ENCODE assay signal across 12 mouse cellular contexts in the genomic region with DNA sequence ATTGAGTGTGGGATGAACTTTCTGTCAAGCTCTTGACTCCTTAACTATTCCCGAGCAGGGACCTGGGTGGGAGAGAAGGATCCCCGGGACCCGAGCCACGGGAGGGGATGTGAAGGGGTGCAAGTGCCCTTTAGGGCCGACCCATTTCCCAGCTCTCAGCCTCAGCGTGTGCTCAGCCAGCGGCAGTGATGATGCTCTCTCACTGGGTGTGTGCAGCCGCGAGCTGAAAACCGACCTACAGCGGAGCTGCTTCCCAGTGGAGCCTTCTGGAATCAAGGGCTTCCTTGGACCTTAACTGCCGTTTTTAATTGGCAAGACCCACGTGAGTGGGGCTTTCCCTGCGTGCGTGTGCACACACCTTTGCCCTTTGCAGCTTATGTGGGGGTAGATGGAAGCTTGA. TPM values are rescaled to one million over a fixed set of nuclear protein-coding genes. Genes with fewer than 3 reads are reported as not detected.
DNase-seq lines count a peak whose midpoint lies in the region; ATAC-seq and TF ChIP-seq lines count a peak whose summit lies in the region.
"Had no signal": no experiment of that assay in that cellular context is flagged by ENCODE, and none has a peak within 500 bp of the region (broad histone marks: within the 10 kb centered on the region; RNA-seq: fewer than 3 reads in every experiment).

No protein-coding gene starts in this region.

- H3K4me3 ChIP-seq in kidney, adult 2 months (ENCODE audit: insufficient read depth, low read depth, low read length): peak overlapping the region; percentile 7; the same call in 1 of the 2 replicates
- H3K4me3 ChIP-seq in midbrain, embryonic 11.5 days (ENCODE audit: low read depth, low read length): no peak overlapping the region
- H3K4me3 ChIP-seq in midbrain, embryonic 10.5 days: no peak overlapping the region
- H3K4me3 ChIP-seq in embryonic facial prominence, embryonic 13.5 days: no peak overlapping the region
- H3K4me3 ChIP-seq in liver, postnatal 0 days (ENCODE audit: low read depth, low read length): no peak overlapping the region
- H3K4me3 ChIP-seq: forebrain, embryonic 12.5 days; liver, embryonic 13.5 days; myocyte had no signal

- no peak for TF ChIP-seq EP300 in liver, postnatal 0 days (IDR thresholded peaks at IDR 0.05; ENCODE audit: low read depth)

- WGBS in kidney, adult 2 months: 44% methylated on average over 15 of the region's 15 CpGs
- 80% methylated on average over 15 of the region's 15 CpGs for WGBS in midbrain, embryonic 11.5 days
- WGBS in midbrain, embryonic 10.5 days: 87% methylated on average over 15 of the region's 15 CpGs
- WGBS in embryonic facial prominence, embryonic 13.5 days: 76% methylated on average over 15 of the region's 15 CpGs
- 68% methylated on average over 15 of the region's 15 CpGs for WGBS in liver, postnatal 0 days (ENCODE audit: insufficient replicate concordance)

- H3K4me2 ChIP-seq in midbrain, embryonic 11.5 days: no peak overlapping the region
- peak overlapping the region; percentile 7 for H3K4me2 ChIP-seq in embryonic facial prominence, embryonic 13.5 days
- no peak overlapping the region for H3K4me2 ChIP-seq in liver, postnatal 0 days (ENCODE audit: low read depth, low read length)
- H3K4me2 ChIP-seq: forebrain, embryonic 12.5 days; liver, embryonic 13.5 days had no signal

- H3K9me3 ChIP-seq in midbrain, embryonic 11.5 days (ENCODE audit: control insufficient read depth, low read length): no peaks in the 10 kb centered on the region
- H3K9me3 ChIP-seq in midbrain, embryonic 10.5 days (replicated peaks): no peaks in the 10 kb centered on the region
- no peaks in the 10 kb centered on the region for H3K9me3 ChIP-seq in embryonic facial prominence, embryonic 13.5 days
- H3K9me3 ChIP-seq in liver, postnatal 0 days (ENCODE audit: low read length): no peaks in the 10 kb centered on the region
- H3K9me3 ChIP-seq: forebrain, embryonic 12.5 days; G1E; liver, embryonic 13.5 days had no signal

- no peak overlapping the region for H3K9ac ChIP-seq in midbrain, embryonic 11.5 days (ENCODE audit: low read length)
- H3K9ac ChIP-seq in embryonic facial prominence, embryonic 13.5 days: no peak overlapping the region
- H3K9ac ChIP-seq in liver, postnatal 0 days (replicated peaks): no peak overlapping the region
- H3K9ac ChIP-seq: forebrain, embryonic 12.5 days; liver, embryonic 13.5 days had no signal

- H3K4me1 ChIP-seq in kidney, adult 2 months (ENCODE audit: control insufficient read depth, insufficient read depth, low read length): no peaks in the 10 kb centered on the region
- no peaks in the 10 kb centered on the region for H3K4me1 ChIP-seq in midbrain, embryonic 11.5 days (ENCODE audit: control insufficient read depth, insufficient read depth, low read length)
- H3K4me1 ChIP-seq in midbrain, embryonic 10.5 days: no peaks in the 10 kb centered on the region
- H3K4me1 ChIP-seq in embryonic facial prominence, embryonic 13.5 days: 0 out of 2 replicates have a peak, but pooled peaks cover 3% of the 10 kb centered on the region
- H3K4me1 ChIP-seq in liver, postnatal 0 days (ENCODE audit: insufficient read depth): no peaks in the 10 kb centered on the region; the same call in 1 of the 2 replicates
- H3K4me1 ChIP-seq: forebrain, embryonic 12.5 days; liver, embryonic 13.5 days had no signal

- no peak for ATAC-seq in midbrain, embryonic 11.5 days (ENCODE audit: low FRiP score)
- ATAC-seq in embryonic facial prominence, embryonic 13.5 days (ENCODE audit: insufficient number of reproducible peaks, insufficient read depth, low FRiP score, low TSS enrichment, low read depth): no peak
- no peak for ATAC-seq in liver, postnatal 0 days

- no peaks in the 10 kb centered on the region for H3K27me3 ChIP-seq in kidney, adult 2 months (replicated peaks; ENCODE audit: control insufficient read depth, insufficient read depth, low read length)
- H3K27me3 ChIP-seq in midbrain, embryonic 11.5 days (ENCODE audit: control insufficient read depth, insufficient read depth, low read length): no peaks in the 10 kb centered on the region
- no peaks in the 10 kb centered on the region for H3K27me3 ChIP-seq in midbrain, embryonic 10.5 days (ENCODE audit: low read depth, poor library complexity, severe bottlenecking)
- H3K27me3 ChIP-seq in embryonic facial prominence, embryonic 13.5 days: no peaks in the 10 kb centered on the region
- H3K27me3 ChIP-seq in liver, postnatal 0 days (ENCODE audit: insufficient read depth, low read length): no peaks in the 10 kb centered on the region
- H3K27me3 ChIP-seq: forebrain, embryonic 12.5 days; liver, embryonic 13.5 days had no signal

- TF ChIP-seq POLR2A in kidney, adult 2 months (IDR thresholded peaks at IDR 0.05; ENCODE audit: low read depth, low read length): no peak

- no peak for DNase-seq in kidney, adult 2 months
- DNase-seq in kidney, adult 11 months: no peak
- DNase-seq in midbrain, embryonic 11.5 days (ENCODE audit: low spot score, missing footprints): peak; percentile 75
- DNase-seq in midbrain, embryonic 10.5 days (ENCODE audit: low spot score): no peak
- DNase-seq in liver, postnatal 0 days: no peak
- DNase-seq in cerebellum, adult 11-12 months: no peak
- DNase-seq: cerebellum, adult 18-20 months; liver, embryonic 13.5 days had no signal

- H3K27ac ChIP-seq in kidney, adult 2 months (ENCODE audit: insufficient read depth, low read depth, low read length): peak overlapping the region; percentile 8; the same call in 1 of the 2 replicates
- no peak overlapping the region for H3K27ac ChIP-seq in midbrain, embryonic 11.5 days (ENCODE audit: low read depth, low read length)
- H3K27ac ChIP-seq in midbrain, embryonic 10.5 days (replicated peaks): no peak overlapping the region
- H3K27ac ChIP-seq in embryonic facial prominence, embryonic 13.5 days: no peak overlapping the region
- 0 out of 2 replicates have a peak overlapping the region, but pooled peaks have one; percentile 3 for H3K27ac ChIP-seq in liver, postnatal 0 days (ENCODE audit: low read depth)
- H3K27ac ChIP-seq: forebrain, embryonic 12.5 days; liver, embryonic 13.5 days had no signal

- TF ChIP-seq CTCF in kidney, adult 2 months (conservative IDR thresholded peaks at IDR 0.05; ENCODE audit: insufficient read depth, insufficient read length, low read depth, low read length): no peak
- TF ChIP-seq CTCF in liver, postnatal 0 days (IDR thresholded peaks at IDR 0.05; ENCODE audit: low read depth): no peak

- H3K36me3 ChIP-seq in kidney, adult 2 months (ENCODE audit: control insufficient read depth, insufficient read depth, low read length): no peaks in the 10 kb centered on the region
- no peaks in the 10 kb centered on the region for H3K36me3 ChIP-seq in midbrain, embryonic 11.5 days (ENCODE audit: control insufficient read depth, insufficient read depth, low read length)
- H3K36me3 ChIP-seq in midbrain, embryonic 10.5 days: no peaks in the 10 kb centered on the region
- no peaks in the 10 kb centered on the region for H3K36me3 ChIP-seq in embryonic facial prominence, embryonic 13.5 days
- H3K36me3 ChIP-seq in liver, postnatal 0 days (replicated peaks; ENCODE audit: insufficient read depth, low read length): no peaks in the 10 kb centered on the region
- H3K36me3 ChIP-seq: forebrain, embryonic 12.5 days; G1E; liver, embryonic 13.5 days had no signal

RNA-seq across cellular contexts. Expression of gene Gm12166, which starts 13.2 kb away (rescaled TPM):
- polyA plus RNA-seq in kidney, adult 2 months (2012; rRNA removed): 9.6 and 14.2 TPM in 2 replicates
- 1.4 and 2.5 TPM in 2 replicates for polyA plus RNA-seq in midbrain, embryonic 11.5 days (2014; fragmentation: Nextera tagmentation; extraction: Ambion mirVana)
- polyA plus RNA-seq in midbrain, embryonic 10.5 days (2016; fragmentation: Nextera tagmentation; extraction: Ambion mirVana): 2.4 and 3.4 TPM in 2 replicates
- polyA plus RNA-seq in embryonic facial prominence, embryonic 13.5 days (2015; fragmentation: Nextera tagmentation; extraction: Ambion mirVana): 3.1 and 5.8 TPM in 2 replicates
- 3.6 and 5.2 TPM in 2 replicates for polyA plus RNA-seq in liver, postnatal 0 days (2015; fragmentation: Nextera tagmentation; extraction: Ambion mirVana)

RNA-seq across cellular contexts. Expression of gene Adam19, which starts 16.9 kb away (rescaled TPM):
- 2.9 and 3.6 TPM in 2 replicates for polyA plus RNA-seq in kidney, adult 2 months (2012; rRNA removed)
- polyA plus RNA-seq in midbrain, embryonic 11.5 days (2014; fragmentation: Nextera tagmentation; extraction: Ambion mirVana): 6.1 and 6.6 TPM in 2 replicates
- 9.3 and 11.1 TPM in 2 replicates for polyA plus RNA-seq in midbrain, embryonic 10.5 days (2016; fragmentation: Nextera tagmentation; extraction: Ambion mirVana)
- polyA plus RNA-seq in embryonic facial prominence, embryonic 13.5 days (2015; fragmentation: Nextera tagmentation; extraction: Ambion mirVana): 9.7 and 10.0 TPM in 2 replicates
- polyA plus RNA-seq in liver, postnatal 0 days (2015; fragmentation: Nextera tagmentation; extraction: Ambion mirVana): 1.0 and 1.1 TPM in 2 replicates
- polyA plus RNA-seq: G1E had no signal

RNA-seq across cellular contexts. Expression of gene Sox30, which starts 58.8 kb away (rescaled TPM):
- 0.05 and 0.11 TPM in 2 replicates for polyA plus RNA-seq in kidney, adult 2 months (2012; rRNA removed)
- polyA plus RNA-seq in midbrain, embryonic 11.5 days (2014; fragmentation: Nextera tagmentation; extraction: Ambion mirVana): 0.18 and 0.21 TPM in 2 replicates
- 0.05 and 0.09 TPM in 2 replicates for polyA plus RNA-seq in midbrain, embryonic 10.5 days (2016; fragmentation: Nextera tagmentation; extraction: Ambion mirVana)
- 0.11 TPM in 1 of 2 replicates, not detected in the other for polyA plus RNA-seq in embryonic facial prominence, embryonic 13.5 days (2015; fragmentation: Nextera tagmentation; extraction: Ambion mirVana)
- polyA plus RNA-seq in liver, postnatal 0 days (2015; fragmentation: Nextera tagmentation; extraction: Ambion mirVana): 0.04 TPM in 1 of 2 replicates, not detected in the other
- polyA plus RNA-seq: G1E; liver, embryonic 13.5 days; myocyte had no signal

Comparison
In these comparisons a context has a peak if more than half of its experiments do, and no peak if none do; other contexts are left out.
1. H3K27ac ChIP-seq: peak in kidney, adult 2 months (single experiment) and liver, postnatal 0 days (single experiment); none in midbrain, embryonic 11.5 days (single experiment), midbrain, embryonic 10.5 days (single experiment) and embryonic facial prominence, embryonic 13.5 days (single experiment).